Mouse (Mus musculus) adrenal gland, postnatal 4 days (tissue): ENCODE results near the gene Pelp1. TPM values are rescaled to one million over a fixed set of nuclear protein-coding genes. Genes with fewer than 3 reads are reported as not detected.
A peak's percentile ranks its signal among the peaks of the same experiment; 100 is the strongest.
"Not testable (repeated sequence)": the region's sequence is repeated elsewhere in the genome, so short reads cannot be mapped to it uniquely, and the experiment has no call there.

Source experiments
- DNase-seq, 2 experiments: peaks; one replicate each; pipeline ENCODE4 v3.0.0; 2021 to 2022; ENCODE audit warnings: low spot score in 2 of 2, mixed read lengths in 2 of 2
- total RNA-seq, 2 experiments: library from RNA; stranded (reverse); gene quantifications; 2 replicates each; pipeline ENCODE4 v1.2.3; 2021

The Pelp1 gene
- total RNA-seq, 2 experiments from 2014 or later = 37.2 to 40.5 TPM

DNA sequence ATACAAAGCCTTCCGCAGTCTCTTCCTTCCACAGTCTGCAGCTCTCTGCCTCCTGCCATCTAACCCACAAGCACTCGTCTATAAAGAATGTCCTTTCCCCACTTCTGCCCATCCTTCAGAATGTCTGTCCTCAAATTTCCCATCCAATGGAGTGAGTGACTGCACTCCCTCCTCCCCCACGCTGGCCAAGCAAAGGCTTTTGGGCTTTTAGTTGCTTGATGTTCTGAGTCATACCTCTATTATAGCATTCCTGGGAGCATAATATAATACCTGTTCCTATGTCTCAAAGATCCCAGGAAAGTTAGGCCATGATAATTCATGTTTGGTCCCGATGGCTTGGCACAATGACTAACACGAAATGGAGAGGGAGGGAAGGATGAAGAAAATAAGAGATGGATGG is 21.7 kb upstream of the Pelp1 start:
- no peak for DNase-seq

DNA sequence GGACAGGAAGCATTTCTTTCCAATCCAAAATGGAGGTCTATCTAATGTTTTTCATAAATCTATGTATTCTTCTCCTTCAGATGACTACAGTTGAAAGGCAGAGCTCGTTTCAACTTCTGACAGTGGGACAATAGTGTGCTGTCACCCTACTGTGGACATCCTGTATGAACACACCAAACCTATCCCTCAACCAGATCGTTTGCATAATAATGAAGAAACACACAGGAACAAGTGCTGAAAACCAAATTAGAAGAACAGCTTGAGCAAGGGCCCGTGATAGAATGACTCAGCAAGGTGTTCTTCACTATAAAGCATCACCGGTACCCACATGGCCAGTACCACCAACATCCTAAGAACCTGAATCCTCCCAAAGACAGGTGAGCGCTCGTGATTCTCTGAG is 16.8 kb upstream of the Pelp1 start:
- not testable (repeated sequence) for DNase-seq

DNA sequence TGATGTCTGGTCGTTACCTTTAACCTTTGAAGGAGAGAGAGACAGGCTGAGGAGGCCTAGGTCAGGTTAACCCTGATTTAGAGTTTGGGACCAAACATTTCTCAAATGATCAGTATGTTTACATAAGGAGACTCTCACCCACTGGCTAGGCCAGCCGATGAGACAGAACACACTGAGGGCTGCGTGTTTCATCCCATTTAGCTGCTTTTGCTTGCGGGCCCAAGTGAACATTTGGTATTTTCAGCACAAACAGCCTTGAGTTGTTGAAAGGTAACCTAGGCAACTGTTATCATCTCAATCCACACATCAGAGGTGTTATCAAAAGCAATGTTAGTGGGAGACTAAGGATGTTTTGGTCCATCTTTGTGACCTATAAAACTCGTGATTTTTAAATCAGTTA is 9.7 kb upstream of the Pelp1 start:
- DNase-seq = no peak

DNA sequence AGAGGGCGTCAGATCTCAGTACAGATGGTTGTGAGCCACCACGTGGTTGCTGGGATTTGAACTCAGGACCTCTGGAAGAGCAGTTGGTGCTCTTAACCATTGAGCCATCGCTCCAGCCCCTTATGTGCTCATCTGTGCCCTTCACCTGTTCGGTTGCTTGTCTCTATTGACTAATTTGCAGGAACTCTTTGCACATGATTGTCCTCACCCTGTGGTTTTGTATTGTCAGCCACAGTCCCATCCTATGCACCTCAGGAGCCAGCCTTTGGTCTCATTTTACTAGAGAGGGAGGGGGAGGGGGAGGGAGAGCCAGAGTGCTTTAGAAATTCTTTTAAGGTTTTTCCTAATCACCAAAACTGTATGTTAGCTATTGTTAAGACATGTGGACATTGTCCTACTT is 8.4 kb upstream of the Pelp1 start:
- DNase-seq = no peak

DNA sequence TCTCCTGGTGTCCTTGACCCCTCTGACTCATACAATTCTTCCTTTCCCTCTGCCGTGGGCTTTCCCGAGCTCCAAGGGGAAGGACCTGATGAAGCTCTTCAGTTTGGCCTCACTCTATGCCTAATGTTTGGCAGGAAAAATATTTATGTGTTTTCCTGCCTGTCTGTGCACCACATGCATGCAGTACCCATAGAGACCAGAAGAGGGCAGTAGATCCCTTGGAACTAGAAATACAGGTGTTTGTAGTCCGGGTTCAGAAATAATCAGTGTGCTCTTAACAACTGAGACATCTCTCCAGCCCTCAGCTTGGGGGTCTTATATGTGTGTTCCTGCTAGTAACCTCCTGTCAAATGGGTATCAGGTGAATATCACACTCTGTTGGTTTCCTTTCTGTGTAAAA is 4.1 kb upstream of the Pelp1 start:
- peak; percentile 37 to 59 for DNase-seq

DNA sequence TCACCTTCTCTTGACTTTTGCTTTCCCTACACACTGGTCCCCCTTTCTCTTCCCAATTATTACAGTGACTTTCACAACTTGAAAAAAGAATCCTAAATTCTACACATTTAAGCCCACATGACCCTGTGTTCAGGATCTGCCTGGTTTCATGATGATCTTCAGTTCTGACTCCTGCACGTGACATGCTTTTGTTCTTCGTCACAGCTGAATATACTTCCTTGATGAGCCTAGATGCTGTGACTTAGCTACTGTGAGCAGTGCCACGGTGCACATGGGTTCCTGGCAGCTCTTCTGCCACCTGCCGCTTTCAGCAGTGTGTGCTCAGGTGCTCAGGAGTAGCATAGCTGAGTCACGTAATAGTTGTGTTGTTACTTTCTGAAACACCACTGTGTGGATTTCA is 2.8 kb upstream of the Pelp1 start:
- no peak for DNase-seq

DNA sequence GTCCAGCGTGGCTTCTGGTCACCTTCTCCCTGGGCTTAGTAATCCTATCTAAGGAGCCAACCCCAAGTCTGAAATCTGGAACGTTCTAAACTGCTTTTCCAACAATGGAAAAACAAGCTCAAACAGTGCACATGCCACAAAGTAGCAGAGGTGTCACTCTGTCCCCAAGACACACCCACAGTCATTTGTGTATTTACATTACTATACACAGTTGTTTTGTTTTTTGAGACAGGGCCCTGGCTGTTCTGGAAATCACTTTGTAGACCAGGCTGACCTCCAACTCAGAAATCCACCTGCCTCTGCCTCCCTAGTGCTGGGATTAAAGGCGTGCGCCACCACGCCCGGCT is 439 bp upstream of the Pelp1 start:
- DNase-seq = no peak

DNA sequence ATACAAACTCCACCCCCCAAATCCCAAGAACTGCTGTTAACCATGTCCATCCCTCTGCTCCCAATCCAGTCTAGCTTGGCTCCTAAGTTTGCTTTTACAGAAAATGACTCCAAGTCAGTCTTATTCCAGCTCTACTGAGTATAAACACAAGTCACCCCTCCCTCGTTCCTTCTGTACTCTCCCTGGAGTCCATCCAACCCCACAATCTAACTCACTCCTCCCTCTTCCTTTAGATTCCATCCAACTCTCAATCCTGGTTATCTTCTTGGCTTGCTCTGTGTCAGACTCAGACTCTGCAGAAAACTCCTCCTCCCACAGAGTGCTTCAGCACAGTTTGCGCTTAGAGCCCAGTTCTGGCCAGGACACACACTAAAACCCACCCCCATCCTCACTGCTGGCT is 6.2 kb downstream of the Pelp1 start:
- no peak for DNase-seq

DNA sequence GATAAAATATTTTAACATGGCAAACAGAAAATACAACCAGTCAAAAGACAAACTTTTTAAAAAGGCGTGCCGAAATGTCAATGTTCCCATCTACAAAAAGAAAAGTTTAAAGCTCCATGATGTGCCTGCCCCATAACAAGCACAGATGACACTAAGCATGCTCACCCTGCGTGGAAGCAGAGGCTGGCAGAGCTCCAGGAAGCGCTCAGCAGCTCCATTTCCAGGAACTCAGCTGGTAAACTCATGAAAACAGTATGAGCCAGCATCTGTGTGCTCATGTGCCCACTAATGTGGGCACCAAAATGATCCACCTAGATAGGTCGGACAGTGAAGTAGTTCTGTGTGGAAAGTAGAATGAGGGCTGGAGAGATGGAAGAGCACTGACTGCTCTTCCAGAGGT is 20.4 kb downstream of the Pelp1 start:
- DNase-seq = no peak

DNA sequence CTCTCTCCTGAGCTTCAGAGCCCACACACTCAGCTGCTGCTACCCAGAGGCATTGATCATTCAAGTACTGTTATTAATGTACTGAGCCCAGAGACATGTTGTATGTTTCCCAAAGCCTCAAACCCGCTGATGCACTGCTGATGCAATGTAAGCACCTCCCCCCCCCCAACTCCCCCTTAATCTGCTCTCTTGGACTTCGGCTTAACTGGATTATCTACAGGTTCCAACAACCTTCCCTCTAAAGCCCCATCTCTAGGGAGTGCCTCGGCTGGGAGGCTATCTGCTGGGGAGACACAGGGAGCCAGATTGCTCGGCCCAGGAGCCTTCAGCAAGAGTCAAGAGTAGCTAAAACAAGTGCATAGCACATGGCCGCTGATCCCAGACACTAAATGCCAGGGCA is 22.4 kb downstream of the Pelp1 start:
- no peak for DNase-seq

DNA sequence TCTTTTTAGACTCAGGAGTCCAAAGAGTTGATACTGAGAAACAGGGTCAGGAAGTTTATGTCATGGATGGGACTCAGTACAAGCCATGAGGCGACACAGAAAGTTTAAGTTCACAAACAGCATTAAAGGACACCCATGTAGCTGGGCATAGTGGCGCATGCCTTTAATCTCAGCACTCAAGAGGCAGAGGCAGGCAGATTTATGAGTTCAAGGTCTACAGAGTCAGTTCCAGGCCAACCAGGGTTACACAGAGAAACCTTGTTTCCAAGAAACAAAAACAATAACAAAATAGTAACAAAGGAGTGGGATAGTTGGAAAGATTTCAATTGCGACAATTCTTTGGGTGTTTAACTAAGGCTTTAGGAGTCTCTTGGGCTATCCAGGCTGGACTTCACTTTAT is 25.7 kb downstream of the Pelp1 start:
- DNase-seq = no peak

DNA sequence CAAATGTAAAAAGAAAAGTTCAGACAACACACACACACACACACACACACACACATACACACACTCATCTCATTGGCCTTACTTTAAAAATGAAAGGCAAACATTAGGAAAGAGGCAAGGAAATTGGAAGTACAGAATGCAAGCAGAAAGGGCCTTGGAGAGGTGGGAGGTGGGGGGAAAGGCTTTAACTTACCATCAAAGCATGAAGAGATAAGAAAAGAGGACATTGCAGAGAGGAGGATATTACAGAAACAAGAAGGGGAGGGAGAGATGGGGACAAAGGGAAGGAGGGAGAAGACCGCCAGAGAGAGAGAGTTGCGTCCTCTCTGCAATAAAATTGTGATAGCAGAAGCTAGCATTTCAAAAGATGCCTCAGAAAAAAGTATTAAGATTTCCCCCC is 28.5 kb downstream of the Pelp1 start:
- no peak for DNase-seq

DNA sequence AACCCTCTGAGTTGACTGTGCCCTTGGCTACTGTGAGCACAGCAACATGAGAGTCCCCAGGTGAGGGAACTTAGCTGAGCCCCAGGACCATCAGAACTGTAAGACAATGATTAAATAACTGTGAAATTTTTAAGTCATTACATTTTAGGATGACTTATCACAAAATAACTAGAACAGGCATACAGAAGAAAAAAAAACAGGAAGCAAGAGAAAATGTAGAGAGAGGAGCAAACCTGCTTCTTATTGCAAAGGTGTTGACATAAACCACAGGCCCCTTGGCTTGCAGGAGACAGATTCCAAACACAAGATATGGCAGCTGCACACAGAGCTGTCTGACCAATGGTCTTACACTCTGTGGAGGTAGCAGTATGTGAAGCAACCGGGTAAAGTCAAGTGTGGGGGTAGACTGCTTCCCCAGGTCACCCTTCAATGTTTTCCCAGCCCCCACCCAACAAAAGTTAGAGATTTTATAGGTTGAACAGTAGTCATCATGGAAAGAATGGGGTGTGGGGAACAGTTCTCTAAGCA is 29.3 kb downstream of the Pelp1 start:
- no peak for DNase-seq

DNA sequence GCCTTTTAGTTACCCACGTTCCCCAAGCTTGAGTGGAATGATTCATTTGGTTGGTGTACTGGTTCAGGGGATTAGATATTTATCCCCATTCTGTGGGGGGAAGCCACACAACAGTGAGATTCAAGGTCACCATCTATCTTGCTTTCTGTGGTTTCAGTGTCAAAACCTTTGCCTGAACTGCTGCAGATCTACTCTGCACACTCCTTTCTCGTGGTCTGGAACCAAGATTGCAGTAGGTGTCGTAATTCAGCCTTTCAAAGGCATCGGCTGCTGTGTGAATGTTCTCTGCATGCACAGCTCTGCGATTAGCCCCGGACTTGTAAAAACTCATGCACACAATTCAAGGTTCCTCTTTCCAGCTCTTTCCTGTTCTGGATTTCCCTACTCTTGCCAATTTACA is 33.8 kb downstream of the Pelp1 start:
- no peak for DNase-seq

DNA sequence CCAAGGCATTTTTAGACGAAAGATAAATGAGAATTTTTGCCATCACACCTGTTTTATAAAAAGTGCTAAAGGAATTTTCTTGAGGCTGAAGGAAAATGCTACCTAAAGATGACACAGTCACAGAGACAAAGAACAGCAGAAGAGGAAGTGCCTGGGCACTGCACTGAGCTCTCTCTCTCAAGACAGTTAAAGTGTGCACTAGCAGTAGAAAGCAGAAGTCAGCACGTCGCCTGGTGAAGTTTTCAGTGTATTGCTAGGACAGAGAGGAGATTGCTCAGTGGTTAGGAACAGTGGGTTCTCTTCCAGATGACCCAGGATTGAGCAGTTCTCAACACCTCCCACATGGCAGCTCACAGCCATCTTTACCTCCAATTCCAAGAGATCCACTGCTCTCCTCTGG is 35.5 kb downstream of the Pelp1 start:
- DNase-seq = no peak

DNA sequence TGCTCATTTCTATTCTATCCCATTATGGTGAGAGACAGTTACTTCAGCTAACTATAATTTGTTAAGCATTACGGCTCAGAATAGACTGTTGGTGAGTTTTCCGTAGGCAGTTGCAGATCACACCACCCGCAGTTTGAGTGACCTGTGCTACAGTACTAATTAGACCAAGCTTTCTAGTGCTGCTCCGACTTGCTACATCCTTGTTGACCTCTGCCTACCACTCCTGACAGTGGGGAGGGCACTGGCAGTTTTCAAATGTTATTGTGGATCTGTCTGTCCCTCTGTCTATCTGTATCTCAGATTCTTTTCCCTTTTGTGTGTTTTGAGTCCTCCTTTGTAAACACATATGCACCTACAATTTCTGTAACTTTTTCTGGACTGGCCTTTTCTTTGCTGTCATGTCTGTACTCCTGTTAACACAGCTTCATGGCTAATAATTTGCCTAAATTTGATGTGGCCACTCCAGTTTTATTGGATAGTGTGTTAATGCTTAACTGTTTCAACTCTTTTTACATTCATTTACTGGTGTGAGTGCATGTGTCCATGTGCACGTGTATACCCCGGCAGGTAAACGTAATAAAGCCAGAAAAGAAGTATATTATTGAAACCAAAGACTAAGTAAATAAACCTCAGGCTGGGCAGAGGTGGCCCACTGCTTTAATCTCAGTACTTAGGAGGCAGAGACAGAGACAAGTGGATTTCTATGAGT is 36.8 kb downstream of the Pelp1 start:
- no peak for DNase-seq

DNA sequence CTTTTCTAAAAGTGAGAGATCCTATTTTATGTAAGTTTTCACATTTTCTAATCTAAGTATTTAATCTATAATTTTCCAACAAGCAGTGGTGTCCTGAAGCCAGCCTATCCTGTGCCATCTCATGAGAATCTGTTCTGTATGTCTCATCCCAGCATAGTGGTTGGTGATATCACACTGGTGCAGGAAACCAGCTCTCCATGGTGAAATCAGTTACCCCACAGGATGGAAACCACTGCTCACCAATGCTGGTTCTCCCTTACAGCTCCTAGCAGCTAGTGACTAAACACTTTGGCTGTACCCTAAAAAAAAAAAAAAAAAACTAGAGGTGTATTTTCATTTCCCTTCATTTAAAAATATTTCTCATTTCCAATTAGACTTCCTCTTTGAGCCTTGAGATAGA is 37.4 kb downstream of the Pelp1 start:
- DNase-seq = no peak

DNA sequence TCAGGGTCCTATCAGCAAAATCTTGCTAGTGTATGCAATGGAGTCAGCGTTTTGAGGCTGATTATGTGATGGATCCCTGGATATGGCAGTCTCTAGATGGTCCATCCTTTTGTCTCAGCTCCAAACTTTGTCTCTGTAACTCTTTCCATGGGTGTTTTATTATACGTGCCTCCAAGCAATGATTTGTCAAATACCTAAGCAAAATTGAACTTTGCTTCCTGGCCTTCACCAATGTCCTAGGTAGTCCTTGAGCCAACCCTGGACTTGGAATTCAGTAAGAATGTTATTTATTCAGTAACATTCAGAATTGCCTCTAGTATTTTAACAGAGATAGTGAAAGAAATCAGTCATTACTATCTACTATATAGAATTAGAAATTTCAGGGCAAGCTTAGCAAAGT is 41.2 kb downstream of the Pelp1 start:
- not testable (repeated sequence) for DNase-seq

DNA sequence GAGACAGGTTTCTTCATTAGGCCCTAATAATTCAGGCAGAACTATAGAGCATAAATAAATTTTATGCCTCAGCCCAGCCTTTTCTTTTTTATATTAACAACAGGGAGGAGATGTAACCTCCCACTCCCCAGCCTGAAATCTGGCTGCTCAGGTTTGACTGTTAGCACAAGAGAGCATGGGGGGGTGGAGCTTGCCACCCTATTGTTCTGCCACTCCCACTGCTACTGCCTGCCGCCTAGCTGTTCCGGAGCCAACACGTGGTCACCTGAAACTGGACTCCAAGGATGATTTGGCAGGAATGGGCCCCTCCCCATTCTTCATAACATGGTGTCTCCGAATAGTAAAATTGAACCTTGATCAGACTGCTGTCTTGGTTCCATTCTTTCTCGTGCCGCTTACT is 42.1 kb downstream of the Pelp1 start:
- DNase-seq = not testable (repeated sequence)

DNA sequence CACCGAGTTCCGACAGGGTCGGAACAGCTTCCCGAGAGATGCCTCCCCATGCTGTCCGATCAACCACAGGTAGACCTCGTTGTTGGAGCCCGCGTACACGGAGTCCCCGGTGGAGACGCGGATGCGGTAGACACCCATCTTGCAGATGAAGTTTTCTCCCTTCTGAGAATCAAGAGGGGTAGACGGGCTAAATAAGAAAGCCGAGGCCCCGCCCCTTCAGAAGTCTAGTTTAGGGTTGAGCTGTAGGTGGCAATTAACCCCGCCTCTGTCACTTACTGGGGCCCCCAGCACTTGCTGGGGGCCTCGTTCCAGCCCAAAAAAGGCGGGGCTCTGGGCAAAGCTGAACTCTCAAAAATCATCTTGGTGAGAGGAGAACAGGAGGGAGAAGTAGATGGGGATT is 58.0 kb downstream of the Pelp1 start, which contains the start of gene Alox15:
TSS of gene Alox15 (minus strand) at position 164 of the 400 bp plus-strand sequence.
- DNase-seq = no peak

DNA sequence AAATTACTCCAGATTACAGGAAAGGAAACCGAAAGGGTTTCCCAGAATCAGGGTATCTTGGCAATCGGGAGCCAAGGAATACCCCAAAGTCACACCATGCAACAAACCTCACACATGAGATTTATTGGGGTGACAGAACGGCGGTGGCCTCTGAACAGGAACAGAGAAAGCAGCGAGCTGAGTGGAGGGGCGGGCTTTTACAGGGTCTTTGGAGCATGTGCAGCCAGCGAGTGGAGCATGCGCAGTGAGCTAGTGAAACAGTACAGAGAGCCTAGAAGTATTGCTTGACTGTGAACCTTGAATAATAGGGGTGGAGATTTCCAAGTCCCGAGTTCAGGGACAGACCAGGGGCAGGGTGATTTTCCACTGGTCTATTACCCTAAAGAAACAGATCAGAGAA is 61.2 kb downstream of the Pelp1 start:
- DNase-seq = no peak

DNA sequence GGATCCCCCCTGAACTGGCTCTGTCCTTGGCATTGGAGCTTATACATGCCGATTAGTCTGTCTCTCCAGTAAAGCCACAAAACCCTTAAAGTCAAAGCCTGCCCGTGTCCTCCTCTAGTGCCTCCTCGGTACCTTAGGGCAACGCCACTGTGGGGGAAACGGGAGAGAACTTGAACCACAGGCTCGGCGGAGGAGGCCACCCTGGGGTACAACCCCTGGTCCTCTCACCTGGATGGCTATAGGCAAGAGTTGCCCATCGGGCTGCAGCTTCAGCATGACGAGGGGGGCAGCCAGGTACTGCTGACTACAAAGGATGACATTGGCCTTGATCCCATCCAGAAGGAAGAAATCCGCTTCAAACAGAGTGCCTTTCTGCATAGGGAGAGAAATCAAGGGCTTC is 62.0 kb downstream of the Pelp1 start:
- DNase-seq = no peak

DNA sequence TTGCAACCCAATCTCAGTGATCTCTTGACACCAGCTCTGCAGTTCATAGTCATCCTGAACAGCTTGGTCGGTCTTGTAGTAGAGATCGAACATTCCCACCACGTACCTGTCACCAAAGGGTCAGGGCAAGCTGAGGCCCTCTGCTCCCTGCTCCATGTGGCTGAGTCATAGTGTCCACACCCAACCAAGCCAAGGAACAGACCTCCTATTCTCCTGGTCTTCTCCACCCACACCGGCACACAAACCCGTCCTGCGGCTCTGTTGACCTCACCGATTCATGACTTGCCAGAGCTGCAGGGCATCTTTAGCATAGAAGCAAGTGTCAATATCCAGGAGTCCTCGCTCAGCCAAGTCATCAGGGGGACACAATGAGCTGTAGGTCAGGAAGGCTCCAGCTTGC is 64.3 kb downstream of the Pelp1 start:
- no peak for DNase-seq

DNA sequence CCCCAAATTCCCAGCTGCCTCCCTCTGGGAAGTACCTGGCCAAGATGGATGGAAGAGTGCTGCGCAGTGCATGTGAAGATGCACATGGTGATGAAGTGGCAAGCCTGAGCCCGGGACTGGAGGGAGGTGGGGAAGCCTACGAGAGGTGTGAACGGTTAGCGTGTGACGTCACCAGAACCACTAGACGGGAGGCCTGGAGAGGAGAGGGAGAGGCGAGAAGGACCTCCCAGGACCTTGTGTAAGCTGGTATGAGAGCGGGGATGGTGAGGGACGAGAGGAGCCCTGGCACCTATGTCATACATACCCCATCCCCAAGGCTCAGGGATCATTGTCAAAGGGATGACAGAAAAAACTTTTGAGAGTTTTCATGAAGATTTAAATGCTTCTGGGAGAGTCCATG is 64.8 kb downstream of the Pelp1 start:
- no peak for DNase-seq
